Mouse (Mus musculus) neural tube, embryonic 14.5 days (tissue): ENCODE results near the gene Serpinf1. TPM values are rescaled to one million over a fixed set of nuclear protein-coding genes. Genes with fewer than 3 reads are reported as not detected.

Experiments used
- ATAC-seq: fragments of 200-750 bp; cut with Nextera tagmentation; 2 replicates; pipeline ENCODE4 v1.8.0; 2017; ENCODE audit warnings: low read depth, mild to moderate bottlenecking, moderate TSS enrichment, moderate library complexity
- H3K27ac ChIP-seq: fragments of 300-500 bp; sonication (generic); 2 replicates; pipeline ENCODE4 v1.5.1; 2014; ENCODE audit warnings: low read depth, mild to moderate bottlenecking, control low read depth, low read length, moderate library complexity, mixed read lengths
- H3K27me3 ChIP-seq: fragments of 300-500 bp; sonication (generic); 2 replicates; pipeline ENCODE4 v1.6.1; 2014; ENCODE audit warnings: low read length; ENCODE audit not compliant: control insufficient read depth, insufficient read depth
- H3K36me3 ChIP-seq: fragments of 300-500 bp; sonication (generic); 2 replicates; pipeline ENCODE4 v1.6.1; 2014; ENCODE audit warnings: low read length, mixed read lengths; ENCODE audit not compliant: control insufficient read depth, insufficient read depth
- H3K4me1 ChIP-seq: fragments of 300-500 bp; sonication (generic); 2 replicates; pipeline ENCODE4 v1.6.1; 2014; ENCODE audit warnings: low read length; ENCODE audit not compliant: control insufficient read depth, insufficient read depth
- H3K4me2 ChIP-seq: fragments of 300-500 bp; sonication (generic); 2 replicates; pipeline ENCODE4 v1.6.1; 2014; ENCODE audit warnings: mild to moderate bottlenecking, low read depth, low read length, control low read depth
- H3K4me3 ChIP-seq: fragments of 300-500 bp; sonication (generic); 2 replicates; pipeline ENCODE4 v1.5.1; 2014; ENCODE audit warnings: low read depth, low read length, control low read depth, mixed read lengths
- H3K9ac ChIP-seq: fragments of 300-500 bp; sonication (generic); replicated peaks from 2 replicates; pipeline ENCODE4 v1.6.1; 2014; ENCODE audit warnings: low read depth, mild to moderate bottlenecking, control low read depth, low read length, mixed read lengths
- H3K9me3 ChIP-seq: fragments of 300-500 bp; sonication (generic); 2 replicates; pipeline ENCODE4 v1.6.1; 2016; ENCODE audit warnings: low read length; ENCODE audit not compliant: control insufficient read depth
- WGBS: fragments of 180-500 bp; shearing (Covaris S2); extraction: QIAGEN DNeasy Blood & Tissue Kit; methylation state at CpG from one replicate; pipeline ENCODE4 v1.1.7; 2014; 5-methylcytosine and 5-hydroxymethylcytosine counted together
- polyA plus RNA-seq: library from polyadenylated mRNA; unstranded; fragments of >200 nt; fragmentation: Nextera tagmentation; extraction: Ambion mirVana; gene quantifications from 2 replicates; pipeline ENCODE4 v1.2.1, GENCODE M21; 2014

Gene Serpinf1
- polyA plus RNA-seq, 1 experiment from 2014 or later, result 5.1 TPM

DNA sequence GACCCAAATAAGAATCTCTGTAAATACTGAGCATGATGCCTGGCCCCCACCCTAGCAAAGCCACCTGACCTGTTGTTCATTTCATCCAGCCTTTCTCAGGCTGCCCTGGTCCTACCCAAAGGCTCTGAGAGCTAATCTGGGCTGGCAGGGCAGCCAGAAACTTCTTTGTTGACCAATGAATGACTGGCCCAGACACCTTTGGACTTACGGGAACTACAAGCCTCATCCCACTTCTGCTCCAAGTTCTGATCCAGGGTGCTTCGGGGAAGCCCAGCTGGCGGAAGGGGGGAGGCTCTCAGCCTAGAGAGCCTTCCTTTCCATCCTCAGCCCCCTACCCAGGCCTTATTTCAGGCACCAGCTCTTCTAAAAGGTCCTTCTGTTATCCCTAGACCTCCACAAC lies 16.3 kb upstream of the Serpinf1 start:
- Histone ChIP-seq H3K9ac (no peak overlapping the region), H3K27me3 (no peaks in the 10 kb centered on the region), H3K36me3 (peaks cover 6% of the 10 kb centered on the region), H3K4me1 (no peaks in the 10 kb centered on the region), H3K4me2 (no peak overlapping the region), H3K4me3 (no peak overlapping the region), H3K9me3 (no peaks in the 10 kb centered on the region), H3K27ac (no peak overlapping the region)
- 86% methylated on average over 3 of the region's 3 CpGs for whole genome bisulfite sequencing
- ATAC-seq, result no peak

DNA sequence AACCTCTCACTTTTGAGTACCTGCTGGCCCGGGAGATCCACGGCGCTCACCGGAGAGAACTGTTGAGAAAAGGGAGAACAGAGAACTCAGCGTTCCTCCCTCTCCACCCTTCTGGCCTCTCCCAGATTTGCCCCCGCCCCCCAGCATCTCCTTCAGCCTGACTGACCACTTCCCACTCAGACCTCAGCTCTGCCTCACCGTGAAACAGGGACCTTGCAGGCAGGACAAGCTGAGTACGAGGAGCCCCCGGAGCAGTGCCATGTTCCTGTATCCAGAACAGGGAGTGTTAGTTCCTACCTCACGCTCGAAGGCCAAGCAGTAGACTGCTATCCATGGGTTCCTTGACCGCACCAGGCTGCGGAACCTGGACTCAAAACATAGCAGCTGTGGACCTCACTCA lies 15.7 kb upstream of the Serpinf1 start:
- Histone ChIP-seq H3K9me3 (no peaks in the 10 kb centered on the region), H3K36me3 (peaks cover 6% of the 10 kb centered on the region), H3K27me3 (no peaks in the 10 kb centered on the region), H3K4me1 (no peaks in the 10 kb centered on the region), H3K4me2 (no peak overlapping the region), H3K27ac (no peak overlapping the region), H3K9ac (no peak overlapping the region), H3K4me3 (no peak overlapping the region)
- WGBS, result 84% methylated on average over 13 of the region's 13 CpGs
- no peak for ATAC-seq

DNA sequence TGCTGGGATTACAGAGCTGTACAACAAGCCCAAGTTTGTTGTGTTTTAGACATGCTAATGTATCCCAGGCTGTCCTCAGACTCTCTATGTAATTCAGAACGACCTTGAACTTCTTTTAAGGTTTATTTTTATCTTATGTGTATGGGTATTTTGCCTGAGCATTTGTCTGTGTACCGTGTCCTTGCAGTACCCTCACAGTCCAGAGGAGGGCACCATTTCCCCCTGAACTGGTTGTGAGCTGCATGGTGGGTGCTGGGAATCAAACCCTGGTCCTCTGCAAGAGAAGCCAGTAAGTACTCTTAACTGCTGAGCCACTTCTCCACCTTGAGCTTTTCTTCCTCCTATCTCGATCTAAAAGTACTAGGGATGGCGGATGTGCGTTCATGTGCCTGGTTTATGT lies 11.6 kb upstream of the Serpinf1 start:
- no peak for ATAC-seq
- WGBS, result 89% methylated on average over 5 of the region's 5 CpGs
- no peaks in the 10 kb centered on the region for H3K27me3 ChIP-seq
- H3K4me2 ChIP-seq, result no peak overlapping the region
- no peaks in the 10 kb centered on the region for H3K9me3 ChIP-seq
- H3K27ac ChIP-seq, result no peak overlapping the region
- H3K9ac ChIP-seq, result no peak overlapping the region
- H3K4me3 ChIP-seq, result no peak overlapping the region
- no peaks in the 10 kb centered on the region for H3K4me1 ChIP-seq
- no peaks in the 10 kb centered on the region for H3K36me3 ChIP-seq

DNA sequence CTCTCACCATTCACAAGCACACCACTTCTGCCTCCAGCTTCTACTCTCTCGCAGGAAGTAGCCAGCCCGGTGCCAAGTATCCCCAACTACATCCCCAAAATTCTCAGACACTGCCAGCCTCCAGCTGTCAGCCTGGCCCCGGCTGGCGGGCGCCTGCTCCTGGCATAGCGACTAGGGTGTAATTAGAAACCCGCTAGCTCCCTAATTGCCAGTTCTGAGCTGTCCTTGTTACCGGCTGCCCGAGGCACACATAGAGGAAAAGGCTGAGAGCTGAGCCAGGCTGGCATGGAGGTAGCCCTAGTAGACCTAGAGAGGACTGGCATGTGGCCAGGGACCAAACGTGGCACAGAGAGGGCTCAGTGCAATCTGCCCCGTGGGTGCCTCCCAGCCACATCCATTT lies 8.8 kb upstream of the Serpinf1 start:
- Histone ChIP-seq H3K27me3 (no peaks in the 10 kb centered on the region), H3K4me3 (no peak overlapping the region), H3K9me3 (no peaks in the 10 kb centered on the region), H3K4me1 (no peaks in the 10 kb centered on the region), H3K4me2 (no peak overlapping the region), H3K36me3 (no peaks in the 10 kb centered on the region), H3K9ac (no peak overlapping the region), H3K27ac (no peak overlapping the region)
- 53% methylated on average over 11 of the region's 11 CpGs for WGBS
- ATAC-seq, result peak; percentile 69; the same call in 1 of the 2 replicates

DNA sequence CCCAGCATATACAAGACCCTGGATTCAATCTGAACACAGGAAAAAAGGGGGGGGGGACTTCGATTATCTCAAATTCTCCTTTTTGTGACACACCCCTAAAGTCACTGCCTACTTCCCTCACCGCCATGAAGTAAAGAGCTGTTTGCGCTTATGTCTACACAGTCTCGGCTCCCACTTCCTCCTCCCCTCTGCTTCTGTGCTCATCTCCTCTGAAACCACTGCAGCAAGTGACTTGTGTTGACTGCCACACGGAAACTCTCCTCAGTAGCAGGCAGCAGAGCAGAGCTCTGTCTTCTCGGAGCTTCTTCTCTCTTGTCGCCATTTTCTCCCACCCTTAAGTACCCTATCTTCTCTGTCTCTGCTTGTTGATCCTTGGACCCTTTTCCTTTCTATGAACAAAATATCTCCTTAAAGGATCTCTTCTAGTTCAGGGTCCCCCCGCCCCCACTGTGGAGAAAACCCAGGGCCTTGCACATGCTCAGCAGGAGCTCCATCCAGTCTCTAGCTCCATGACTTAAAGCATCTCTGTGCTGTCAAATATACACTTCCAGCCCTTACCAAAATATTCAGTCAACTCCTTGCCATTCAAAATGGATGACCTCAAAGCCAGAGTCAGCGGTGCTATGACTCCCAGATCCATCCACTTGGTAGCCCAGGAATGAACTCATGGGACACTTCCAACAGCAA lies 6.7 kb upstream of the Serpinf1 start:
- no peak overlapping the region for H3K9ac ChIP-seq
- no peaks in the 10 kb centered on the region for H3K4me1 ChIP-seq
- WGBS, result 91% methylated on average over 9 of the region's 9 CpGs
- no peak for ATAC-seq
- no peak overlapping the region for H3K4me2 ChIP-seq
- no peak overlapping the region for H3K27ac ChIP-seq
- no peak overlapping the region for H3K4me3 ChIP-seq
- no peaks in the 10 kb centered on the region for H3K27me3 ChIP-seq
- no peaks in the 10 kb centered on the region for H3K36me3 ChIP-seq
- no peaks in the 10 kb centered on the region for H3K9me3 ChIP-seq

- H3K36me3 ChIP-seq, result no peaks in the 10 kb centered on the region
- no peak overlapping the region for H3K4me3 ChIP-seq
- no peak overlapping the region for H3K27ac ChIP-seq
- H3K9me3 ChIP-seq, result no peaks in the 10 kb centered on the region
- H3K9ac ChIP-seq, result no peak overlapping the region
- ATAC-seq, result no peak
- no peaks in the 10 kb centered on the region for H3K27me3 ChIP-seq
- no peaks in the 10 kb centered on the region for H3K4me1 ChIP-seq
- WGBS, result 94% methylated on average over 3 of the region's 3 CpGs
- H3K4me2 ChIP-seq, result no peak overlapping the region
Observed at GRCm38 (mm10) chr11:75424459-75424858, 2.0 kb upstream of the Serpinf1 start.

DNA sequence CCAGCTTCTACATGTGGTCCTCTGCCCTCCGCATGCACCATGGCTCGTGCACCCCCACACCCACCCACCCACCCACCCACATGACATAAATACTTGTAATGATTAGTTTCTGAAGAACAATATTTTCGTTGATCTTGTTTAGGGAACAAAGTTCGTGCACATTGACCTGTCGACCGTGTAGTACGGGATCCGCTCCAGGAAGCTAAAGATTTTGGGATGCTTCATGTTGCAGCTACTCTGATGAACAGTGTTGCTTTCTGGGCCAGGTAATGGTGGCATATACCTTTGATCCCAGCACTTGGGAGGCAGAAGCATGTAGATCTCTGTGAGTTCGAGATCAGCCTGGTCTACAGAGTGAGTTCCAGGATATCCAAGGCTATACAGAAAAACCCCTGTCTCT lies 1.5 kb upstream of the Serpinf1 start:
- Histone ChIP-seq H3K27me3 (no peaks in the 10 kb centered on the region), H3K9ac (no peak overlapping the region), H3K4me2 (no peak overlapping the region), H3K27ac (no peak overlapping the region), H3K9me3 (no peaks in the 10 kb centered on the region), H3K4me3 (no peak overlapping the region), H3K4me1 (no peaks in the 10 kb centered on the region), H3K36me3 (no peaks in the 10 kb centered on the region)
- no peak for ATAC-seq
- WGBS, result 95% methylated on average over 9 of the region's 9 CpGs

GRCm38 (mm10) chr11:75423091-75423490 lies 590 bp upstream of the Serpinf1 start:
- WGBS, result 90% methylated on average over 3 of the region's 3 CpGs
- no peak overlapping the region for H3K4me2 ChIP-seq
- H3K27me3 ChIP-seq, result no peaks in the 10 kb centered on the region
- H3K36me3 ChIP-seq, result no peaks in the 10 kb centered on the region
- no peak overlapping the region for H3K27ac ChIP-seq
- no peaks in the 10 kb centered on the region for H3K4me1 ChIP-seq
- no peak for ATAC-seq
- H3K9ac ChIP-seq, result no peak overlapping the region
- no peak overlapping the region for H3K4me3 ChIP-seq
- H3K9me3 ChIP-seq, result no peaks in the 10 kb centered on the region

DNA sequence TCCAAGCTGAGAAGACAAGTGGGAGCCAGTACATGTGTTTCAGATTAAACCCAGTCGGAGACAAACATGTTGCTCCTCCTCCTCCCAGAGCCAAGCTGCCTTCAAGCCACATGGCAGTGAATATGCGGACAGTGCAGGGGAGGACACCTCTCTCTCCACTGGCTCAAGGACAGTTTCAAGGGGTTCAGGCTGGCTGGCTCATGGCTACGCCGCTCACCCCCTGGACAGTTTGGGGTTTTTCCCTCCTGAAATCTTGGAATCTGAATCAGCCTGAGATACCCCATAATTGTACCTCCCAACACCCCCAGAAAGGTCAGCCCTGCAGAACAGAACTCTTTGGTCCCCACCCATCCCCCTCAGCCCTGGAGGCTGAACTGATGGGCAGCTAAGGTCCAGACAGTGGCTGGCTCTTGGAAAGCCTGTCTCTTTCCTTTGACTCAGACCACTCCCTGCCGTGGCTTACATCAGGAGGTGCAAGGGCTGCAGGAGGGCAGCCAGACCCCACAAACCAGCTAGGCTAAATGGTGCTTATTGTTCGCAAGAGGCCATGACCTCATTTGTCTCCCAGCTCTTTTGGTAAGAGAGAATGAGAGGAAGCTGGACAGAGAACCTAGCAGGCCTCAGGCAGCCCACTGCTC lies 1.0 kb downstream of the Serpinf1 start:
- H3K27ac ChIP-seq, result no peak overlapping the region
- no peak for ATAC-seq
- H3K9ac ChIP-seq, result no peak overlapping the region
- no peaks in the 10 kb centered on the region for H3K36me3 ChIP-seq
- H3K9me3 ChIP-seq, result no peaks in the 10 kb centered on the region
- 44% methylated on average over 6 of the region's 6 CpGs for WGBS
- H3K4me1 ChIP-seq, result no peaks in the 10 kb centered on the region
- H3K27me3 ChIP-seq, result no peaks in the 10 kb centered on the region
- H3K4me2 ChIP-seq, result no peak overlapping the region; the same call in 1 of the 2 replicates
- peak overlapping the region; percentile 17; the same call in 1 of the 2 replicates for H3K4me3 ChIP-seq
